Mouse (Mus musculus) hindbrain, embryonic 13.5 days (tissue): ENCODE results near the gene Gpcpd1. TPM values are rescaled to one million over a fixed set of nuclear protein-coding genes. Genes with fewer than 3 reads are reported as not detected.
A peak's percentile ranks its signal among the peaks of the same experiment; 100 is the strongest.

Source experiments
- ATAC-seq: fragments of 200-750 bp; cut with Nextera tagmentation; 2 replicates; pipeline ENCODE4 v1.8.0; 2017; ENCODE audit warnings: moderate TSS enrichment; ENCODE audit not compliant: low FRiP score
- H3K27ac ChIP-seq: fragments of 300-500 bp; sonication (generic); 2 replicates; pipeline ENCODE4 v1.5.1; 2015; ENCODE audit warnings: inconsistent platforms, mild to moderate bottlenecking, moderate library complexity
- H3K27me3 ChIP-seq: fragments of 300-500 bp; sonication (generic); 2 replicates; pipeline ENCODE4 v1.6.1; 2015; ENCODE audit warnings: mild to moderate bottlenecking, inconsistent platforms
- H3K36me3 ChIP-seq: fragments of 300-500 bp; sonication (generic); 2 replicates; pipeline ENCODE4 v1.6.1; 2015; ENCODE audit warnings: mild to moderate bottlenecking, inconsistent platforms
- H3K4me1 ChIP-seq: fragments of 300-500 bp; sonication (generic); replicated peaks from 2 replicates; pipeline ENCODE4 v1.6.1; 2015; ENCODE audit warnings: inconsistent platforms
- H3K4me2 ChIP-seq: fragments of 300-500 bp; sonication (generic); 2 replicates; pipeline ENCODE4 v1.6.1; 2015; ENCODE audit warnings: inconsistent platforms, mild to moderate bottlenecking, moderate library complexity
- H3K4me3 ChIP-seq: fragments of 300-500 bp; sonication (generic); 2 replicates; pipeline ENCODE4 v1.5.1; 2015; ENCODE audit warnings: mild to moderate bottlenecking, inconsistent platforms
- H3K9ac ChIP-seq: fragments of 300-500 bp; sonication (generic); 2 replicates; pipeline ENCODE4 v1.6.1; 2015; ENCODE audit warnings: mild to moderate bottlenecking, inconsistent platforms
- H3K9me3 ChIP-seq: fragments of 300-500 bp; sonication (generic); 2 replicates; pipeline ENCODE4 v1.6.1; 2016; ENCODE audit warnings: inconsistent platforms
- WGBS: fragments of 180-500 bp; shearing (Covaris S2); methylation state at CpG from one replicate; pipeline ENCODE4 v1.1.7; 2015; 5-methylcytosine and 5-hydroxymethylcytosine counted together
- polyA plus RNA-seq: library from polyadenylated mRNA; unstranded; fragments of >200 nt; fragmentation: Nextera tagmentation; extraction: Ambion mirVana; gene quantifications from 2 replicates; pipeline ENCODE4 v1.2.1, GENCODE M21; 2015

Gene Gpcpd1
- polyA plus RNA-seq, 1 experiment from 2014 or later: 84.8 TPM

DNA sequence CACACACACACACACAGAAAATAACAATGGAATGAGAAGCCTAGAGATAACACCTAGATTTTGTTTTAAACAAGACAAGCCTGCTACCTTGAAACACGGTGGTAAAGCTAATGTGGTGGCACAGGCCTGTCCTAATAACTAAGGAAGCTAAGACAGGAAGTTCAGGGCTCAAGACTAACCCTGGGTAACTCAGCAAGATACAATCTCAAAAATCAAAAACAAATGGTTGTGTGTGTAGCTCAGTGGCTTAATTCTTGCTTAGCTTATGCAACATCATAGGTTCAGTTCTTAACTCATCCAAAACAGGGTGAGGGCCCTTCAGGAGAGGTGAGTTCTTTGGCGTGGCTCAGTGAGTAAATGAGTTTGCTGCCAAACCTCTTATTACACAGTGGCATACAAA is 20.1 kb downstream of the Gpcpd1 start:
- 98% methylated on average over 2 of the region's 2 CpGs for WGBS
- no peak for ATAC-seq
- H3K36me3 ChIP-seq: peaks cover 65% of the 10 kb centered on the region

DNA sequence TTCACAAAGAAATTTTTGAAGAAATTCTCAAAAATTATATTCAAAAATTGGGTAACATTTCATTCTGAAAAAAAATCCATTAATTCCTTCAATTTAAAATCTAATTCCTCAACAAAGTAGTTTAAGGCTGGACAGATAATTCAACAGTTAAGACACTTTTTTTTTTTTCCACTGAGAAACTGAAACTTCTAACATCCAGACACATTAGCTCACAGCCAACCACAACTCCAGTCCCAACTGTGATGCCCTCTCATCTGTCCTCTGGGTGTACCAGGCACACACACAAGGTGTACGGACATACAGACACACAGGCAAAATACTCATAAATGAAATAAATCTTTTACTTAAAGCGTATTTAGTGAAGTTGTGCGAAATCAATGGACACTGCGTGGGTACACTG is 25.7 kb downstream of the Gpcpd1 start:
- Histone ChIP-seq H3K4me3 (no peak overlapping the region), H3K9me3 (no peaks in the 10 kb centered on the region), H3K36me3 (peaks cover 36% of the 10 kb centered on the region), H3K9ac (no peak overlapping the region), H3K4me2 (no peak overlapping the region), H3K27ac (no peak overlapping the region), H3K27me3 (no peaks in the 10 kb centered on the region), H3K4me1 (no peaks in the 10 kb centered on the region)
- ATAC-seq: no peak
- WGBS: 97% methylated on average over 4 of the region's 4 CpGs

More for the DNA sequence above, 20.1 kb downstream of the Gpcpd1 start:
- H3K4me1 ChIP-seq: peaks cover 3% of the 10 kb centered on the region; the same call in 1 of the 2 replicates
- no peak overlapping the region for H3K4me2 ChIP-seq
- no peak overlapping the region for H3K27ac ChIP-seq
- no peak overlapping the region for H3K9ac ChIP-seq
- H3K27me3 ChIP-seq: no peaks in the 10 kb centered on the region
- H3K9me3 ChIP-seq: no peaks in the 10 kb centered on the region
- H3K4me3 ChIP-seq: no peak overlapping the region

DNA sequence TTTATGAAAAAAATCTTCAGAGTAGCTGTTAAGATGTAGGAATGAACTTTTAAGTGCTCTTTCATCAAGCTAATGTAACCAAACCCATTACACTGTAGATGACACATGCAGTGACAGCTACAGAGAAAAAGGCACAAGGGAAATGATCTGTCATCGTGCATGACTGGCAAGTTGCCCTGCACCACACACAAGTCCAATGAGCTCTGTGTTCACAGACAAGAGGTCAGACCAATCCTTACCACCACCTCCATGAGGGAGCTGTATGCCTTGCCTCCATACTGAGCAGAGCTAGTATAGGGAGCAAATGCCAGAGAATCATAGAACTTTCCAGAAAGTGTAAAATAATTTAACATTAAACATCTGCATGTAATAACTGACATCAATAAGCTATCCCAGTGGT is 59.7 kb downstream of the Gpcpd1 start:
- Histone ChIP-seq H3K4me3 (no peak overlapping the region), H3K27me3 (no peaks in the 10 kb centered on the region), H3K27ac (no peak overlapping the region), H3K4me2 (no peak overlapping the region), H3K4me1 (0 out of 2 replicates have a peak, but pooled peaks cover 4% of the 10 kb centered on the region), H3K36me3 (peaks cover 32% of the 10 kb centered on the region), H3K9me3 (no peaks in the 10 kb centered on the region), H3K9ac (no peak overlapping the region)
- 67% methylated on average over 1 of the region's 1 CpGs for WGBS
- ATAC-seq: no peak

DNA sequence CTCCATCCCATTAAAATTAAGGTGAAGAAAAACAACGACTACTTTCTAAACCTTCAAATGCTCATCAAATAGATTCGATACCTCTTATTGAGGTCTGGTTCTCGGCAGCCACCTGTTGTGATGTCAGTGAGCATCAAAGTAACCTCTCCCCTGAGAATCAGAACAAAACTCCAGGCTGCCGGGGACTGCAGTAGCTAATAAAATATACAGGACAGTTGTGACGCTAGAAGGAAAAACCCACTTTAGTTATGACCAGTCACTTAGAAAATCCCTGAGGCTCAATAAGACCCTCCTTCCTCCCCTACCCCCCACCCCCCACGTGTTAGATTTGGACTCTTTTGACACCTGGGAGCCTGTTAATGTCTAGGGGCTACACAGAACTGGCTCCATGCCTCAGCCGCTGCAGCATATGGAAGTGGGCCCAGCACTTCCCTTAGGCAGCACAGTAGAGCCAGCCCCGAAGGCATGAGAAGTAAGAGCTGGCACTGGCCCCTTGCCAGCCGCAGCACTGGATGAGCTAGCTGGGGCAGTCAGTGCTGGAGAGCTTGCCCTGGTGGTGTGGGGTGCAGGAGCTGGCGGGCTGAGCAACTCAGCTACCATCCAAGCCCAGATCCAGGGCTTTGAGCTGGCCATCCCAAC is 60.5 kb downstream of the Gpcpd1 start:
- 70% methylated on average over 10 of the region's 10 CpGs for WGBS

DNA sequence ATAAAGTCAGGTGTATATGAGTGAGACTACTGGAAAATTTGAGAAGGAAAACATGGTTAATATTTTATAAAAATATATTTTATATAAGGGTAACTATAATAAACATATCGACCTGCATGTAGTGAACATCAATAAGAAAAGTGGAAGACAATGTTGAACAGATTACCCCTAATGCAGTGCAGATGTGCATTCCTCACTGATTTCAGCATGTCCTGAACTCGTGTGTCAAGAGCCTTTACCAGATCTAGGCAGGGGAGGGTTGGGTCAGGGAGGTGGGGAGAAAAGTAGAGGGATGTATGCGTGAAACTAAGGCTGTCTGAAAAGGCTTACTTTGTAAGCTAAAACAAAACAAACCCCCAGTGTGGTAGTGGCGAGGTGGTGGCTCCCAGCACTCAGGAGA is 61.4 kb downstream of the Gpcpd1 start:
- ATAC-seq: no peak
- Histone ChIP-seq H3K4me2 (no peak overlapping the region), H3K27me3 (no peaks in the 10 kb centered on the region), H3K9ac (no peak overlapping the region), H3K4me1 (0 out of 2 replicates have a peak, but pooled peaks cover 4% of the 10 kb centered on the region), H3K36me3 (peaks cover 23% of the 10 kb centered on the region), H3K4me3 (no peak overlapping the region), H3K9me3 (no peaks in the 10 kb centered on the region), H3K27ac (no peak overlapping the region)
- WGBS: 64% methylated on average over 4 of the region's 4 CpGs

More for the DNA sequence above, 60.5 kb downstream of the Gpcpd1 start:
- peak; percentile 81 for ATAC-seq
- Histone ChIP-seq H3K9ac (no peak overlapping the region), H3K9me3 (no peaks in the 10 kb centered on the region), H3K4me1 (0 out of 2 replicates have a peak, but pooled peaks cover 4% of the 10 kb centered on the region), H3K27me3 (no peaks in the 10 kb centered on the region), H3K27ac (no peak overlapping the region), H3K4me3 (no peak overlapping the region), H3K36me3 (peaks cover 30% of the 10 kb centered on the region), H3K4me2 (no peak overlapping the region)

DNA sequence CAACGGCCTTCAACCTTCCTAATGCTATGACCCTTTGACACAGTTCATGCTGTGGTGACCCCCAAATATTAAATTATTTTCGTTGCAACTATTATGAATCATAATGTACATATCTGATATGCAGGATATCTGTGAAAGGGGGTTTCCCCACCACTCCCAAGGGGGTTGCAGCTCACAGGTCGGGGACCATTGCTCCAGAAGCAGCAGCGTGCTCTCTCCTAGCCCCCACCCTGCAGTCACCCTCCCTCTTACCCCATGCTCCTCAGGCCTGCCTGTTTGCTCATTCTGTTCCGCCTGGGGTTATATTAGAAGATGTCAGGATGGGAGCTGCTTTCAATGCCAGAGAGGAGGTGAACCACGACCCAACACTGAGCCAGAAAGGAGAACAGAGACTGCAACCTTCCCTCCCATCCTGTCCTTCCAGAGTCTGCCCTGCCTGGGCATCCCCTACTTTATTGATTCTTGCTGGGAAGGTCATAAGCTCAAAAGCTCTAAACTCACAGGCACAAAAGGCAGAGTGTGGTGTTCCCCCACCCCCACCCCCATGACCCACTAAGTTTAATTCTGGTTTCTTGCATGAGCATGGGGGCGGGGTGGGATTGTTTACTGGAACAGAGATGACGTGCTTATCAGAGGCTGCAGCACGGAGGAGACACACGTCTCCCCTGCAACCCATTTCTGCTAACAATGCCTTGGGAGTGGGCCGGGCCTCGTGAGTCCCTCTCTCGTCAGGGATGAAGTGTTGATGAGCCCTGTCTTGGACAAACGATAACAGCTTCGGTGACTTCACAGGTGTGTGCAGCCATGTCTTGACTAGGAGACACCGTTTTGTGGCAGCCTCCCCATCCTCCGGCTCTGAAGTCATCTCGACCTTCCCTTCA is 69.3 kb downstream of the Gpcpd1 start:
- H3K27ac ChIP-seq: no peak overlapping the region
- no peaks in the 10 kb centered on the region for H3K27me3 ChIP-seq
- no peak; the same call in 1 of the 2 replicates for ATAC-seq
- no peaks in the 10 kb centered on the region for H3K36me3 ChIP-seq
- no peaks in the 10 kb centered on the region for H3K9me3 ChIP-seq
- H3K4me1 ChIP-seq: peaks cover 2% of the 10 kb centered on the region; the same call in 1 of the 2 replicates
- WGBS: 66% methylated on average over 18 of the region's 18 CpGs
- H3K9ac ChIP-seq: no peak overlapping the region
- H3K4me2 ChIP-seq: no peak overlapping the region
- H3K4me3 ChIP-seq: no peak overlapping the region

DNA sequence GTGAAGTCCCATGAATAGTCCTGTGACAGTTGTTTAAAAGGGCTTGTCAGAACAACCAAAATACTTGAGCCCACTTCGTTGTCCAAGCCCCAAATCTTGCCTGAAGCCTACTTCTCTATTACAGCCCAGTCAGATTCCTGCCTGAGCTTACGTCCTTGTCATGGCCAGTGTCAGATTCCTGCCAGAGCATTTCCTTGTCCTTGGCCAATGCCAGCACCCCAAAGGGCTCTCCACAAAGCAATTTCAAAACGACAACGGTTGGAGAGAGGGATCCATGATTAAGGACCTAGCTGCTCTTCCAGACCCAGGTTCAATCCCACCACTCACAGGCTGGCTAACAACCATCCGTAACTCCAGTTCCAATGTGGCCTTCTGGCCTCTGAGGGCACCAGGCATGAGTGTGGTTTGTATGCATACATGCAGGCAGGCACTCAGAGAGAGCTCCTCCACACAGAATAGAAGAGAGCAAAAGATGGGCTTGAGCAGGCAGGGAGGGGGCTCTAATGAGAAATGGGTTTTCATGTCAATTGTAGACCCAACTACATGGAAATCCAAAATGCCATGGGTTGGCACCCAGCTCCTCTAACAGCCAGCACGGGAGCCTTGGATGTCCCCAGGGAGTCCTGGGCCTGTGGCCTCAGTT is 70.2 kb downstream of the Gpcpd1 start:
- Histone ChIP-seq H3K4me1 (peaks cover 2% of the 10 kb centered on the region; the same call in 1 of the 2 replicates), H3K4me2 (no peak overlapping the region), H3K4me3 (no peak overlapping the region), H3K27ac (no peak overlapping the region), H3K27me3 (no peaks in the 10 kb centered on the region), H3K36me3 (no peaks in the 10 kb centered on the region), H3K9ac (no peak overlapping the region), H3K9me3 (no peaks in the 10 kb centered on the region)
- WGBS: 77% methylated on average over 6 of the region's 6 CpGs
- ATAC-seq: no peak

DNA sequence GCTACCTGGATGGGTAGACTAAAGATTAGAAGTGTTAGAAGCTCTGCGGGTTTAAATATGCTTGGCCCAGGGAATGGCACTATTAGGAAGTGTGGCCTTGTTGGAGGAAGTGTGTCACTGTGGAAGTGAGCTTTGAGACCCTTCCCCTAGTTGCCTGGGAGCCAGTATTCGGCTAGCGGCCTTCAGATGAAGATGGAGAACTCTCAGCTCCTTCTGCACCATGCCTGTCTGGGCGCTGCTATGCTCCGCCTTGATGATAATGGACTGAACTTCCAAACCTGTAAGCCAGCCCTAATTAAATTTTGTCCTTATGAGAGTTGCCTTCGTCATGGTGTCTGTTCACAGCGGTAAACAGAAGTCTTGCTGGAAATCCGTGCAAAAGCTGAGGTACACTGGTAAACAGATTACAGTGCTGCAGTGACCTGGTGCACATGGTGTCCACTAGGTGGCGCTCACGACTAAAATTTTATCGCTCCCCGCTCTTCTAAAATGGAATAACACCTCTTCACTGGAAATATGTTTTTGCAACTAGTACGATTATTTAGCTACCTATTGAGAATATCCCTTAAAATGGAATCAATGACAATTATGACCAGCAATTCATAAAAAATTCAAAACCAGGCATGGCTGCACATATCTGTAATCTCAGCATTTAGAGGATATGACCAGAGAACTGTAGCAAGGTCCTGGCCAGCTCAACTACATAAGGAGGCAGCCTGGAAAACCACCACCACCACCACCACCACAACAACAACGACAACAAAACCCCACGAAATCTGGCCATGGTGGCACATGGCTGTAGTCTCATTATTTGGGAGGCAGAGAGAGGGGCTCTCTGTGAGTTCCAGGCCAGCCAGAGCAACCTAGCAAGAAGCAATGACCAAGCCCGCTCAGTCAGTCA is 71.1 kb downstream of the Gpcpd1 start:
- no peaks in the 10 kb centered on the region for H3K36me3 ChIP-seq
- peaks cover 2% of the 10 kb centered on the region; the same call in 1 of the 2 replicates for H3K4me1 ChIP-seq
- H3K27me3 ChIP-seq: no peaks in the 10 kb centered on the region
- H3K9me3 ChIP-seq: no peaks in the 10 kb centered on the region
- ATAC-seq: peak; percentile 82
- no peak overlapping the region for H3K27ac ChIP-seq
- no peak overlapping the region for H3K4me2 ChIP-seq
- no peak overlapping the region for H3K9ac ChIP-seq
- H3K4me3 ChIP-seq: no peak overlapping the region
- 34% methylated on average over 16 of the region's 16 CpGs for WGBS

DNA sequence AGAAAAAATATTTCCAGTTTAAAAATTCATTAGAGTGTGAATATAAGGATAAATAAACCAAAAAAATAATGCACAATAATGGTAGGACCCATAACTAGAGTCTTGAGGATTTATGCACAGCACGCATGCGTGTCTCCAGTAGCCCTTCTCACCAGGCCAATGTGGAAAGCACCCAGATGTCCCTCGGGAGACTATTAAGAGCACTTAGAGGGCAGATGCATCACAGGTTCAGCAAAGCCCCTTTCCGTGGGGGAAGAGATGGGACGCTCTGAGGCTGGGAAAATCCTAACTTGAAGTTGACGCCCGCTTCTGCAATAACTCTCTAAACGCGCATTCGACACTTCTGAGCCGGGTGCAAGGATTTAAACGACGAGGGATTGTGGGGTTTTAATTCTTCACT is 71.9 kb downstream of the Gpcpd1 start:
- no peaks in the 10 kb centered on the region for H3K9me3 ChIP-seq
- no peak overlapping the region for H3K27ac ChIP-seq
- H3K4me3 ChIP-seq: no peak overlapping the region
- peaks cover 2% of the 10 kb centered on the region; the same call in 1 of the 2 replicates for H3K4me1 ChIP-seq
- no peak overlapping the region for H3K4me2 ChIP-seq
- H3K9ac ChIP-seq: no peak overlapping the region
- ATAC-seq: no peak
- H3K36me3 ChIP-seq: no peaks in the 10 kb centered on the region
- WGBS: 92% methylated on average over 13 of the region's 13 CpGs
- H3K27me3 ChIP-seq: no peaks in the 10 kb centered on the region

DNA sequence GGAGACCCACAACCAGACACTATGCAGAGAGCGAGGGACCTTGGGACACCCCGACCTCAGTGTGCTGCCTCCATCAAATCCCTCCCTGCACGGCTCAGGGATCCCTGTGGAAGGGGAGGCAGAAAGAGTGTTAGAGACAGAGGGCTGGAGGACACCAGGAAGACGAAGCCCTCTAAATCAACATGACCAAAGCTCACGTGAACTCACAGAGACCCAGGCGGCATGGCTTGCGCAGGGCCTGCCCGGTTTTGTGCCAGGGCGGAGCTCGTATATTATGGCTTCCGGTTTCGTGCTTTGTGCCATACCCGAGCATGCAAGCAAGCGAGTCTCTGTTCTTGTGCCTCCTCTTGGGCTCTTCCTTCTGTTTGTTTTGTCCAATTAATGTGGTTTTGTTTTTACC is 72.5 kb downstream of the Gpcpd1 start:
- H3K36me3 ChIP-seq: no peaks in the 10 kb centered on the region
- no peaks in the 10 kb centered on the region for H3K27me3 ChIP-seq
- H3K4me2 ChIP-seq: no peak overlapping the region
- no peak overlapping the region for H3K27ac ChIP-seq
- 89% methylated on average over 14 of the region's 14 CpGs for WGBS
- no peak overlapping the region for H3K9ac ChIP-seq
- no peaks in the 10 kb centered on the region for H3K9me3 ChIP-seq
- ATAC-seq: no peak
- H3K4me3 ChIP-seq: no peak overlapping the region
- peaks cover 2% of the 10 kb centered on the region; the same call in 1 of the 2 replicates for H3K4me1 ChIP-seq

DNA sequence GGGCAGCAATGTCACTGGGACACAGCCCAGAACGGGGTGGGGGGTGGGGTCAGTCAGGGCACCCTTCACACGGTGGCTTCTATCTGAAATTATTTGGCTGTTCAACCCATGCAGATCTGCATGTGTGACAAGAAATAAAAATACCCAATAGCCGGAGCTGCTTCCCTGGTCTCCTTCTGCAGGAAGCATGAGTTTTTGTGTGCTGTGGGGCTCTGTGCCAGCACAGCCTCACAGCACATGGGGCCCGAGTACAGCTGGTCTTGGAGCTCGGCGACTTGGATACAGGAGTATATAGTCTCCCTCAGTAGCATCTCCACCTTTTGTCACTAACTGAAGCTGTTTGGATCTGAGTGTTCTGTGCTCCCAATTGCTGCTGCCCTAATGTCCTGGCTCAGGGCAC is 73.2 kb downstream of the Gpcpd1 start:
- H3K27me3 ChIP-seq: no peaks in the 10 kb centered on the region
- H3K4me1 ChIP-seq: peaks cover 2% of the 10 kb centered on the region; the same call in 1 of the 2 replicates
- H3K36me3 ChIP-seq: no peaks in the 10 kb centered on the region
- H3K4me2 ChIP-seq: no peak overlapping the region
- no peak overlapping the region for H3K27ac ChIP-seq
- H3K9ac ChIP-seq: no peak overlapping the region
- ATAC-seq: no peak
- no peak overlapping the region for H3K4me3 ChIP-seq
- H3K9me3 ChIP-seq: no peaks in the 10 kb centered on the region
- 67% methylated on average over 6 of the region's 6 CpGs for WGBS
